10 mouse cellular contexts compared by ENCODE assay signal in genomic region chr11:117860601-117861000, GRCm38 (mm10). TPM values are rescaled to one million over a fixed set of nuclear protein-coding genes. Genes with fewer than 3 reads are reported as not detected.
DNase-seq lines count a peak whose midpoint lies in the region; ATAC-seq and TF ChIP-seq lines count a peak whose summit lies in the region.
"Had no signal": no experiment of that assay in that cellular context is flagged by ENCODE, and none has a peak within 500 bp of the region (broad histone marks: within the 10 kb centered on the region; RNA-seq: fewer than 3 reads in every experiment).

Tmem235 (plus strand) TSS chr11:117860752.

- TF ChIP-seq CTCF in forebrain, postnatal 0 days (IDR thresholded peaks at IDR 0.05; ENCODE audit: low read depth) = no peak

- no peak within 1 kb of the TSS for H3K9ac ChIP-seq in forebrain, postnatal 0 days
- no peak within 1 kb of the TSS for H3K9ac ChIP-seq in midbrain, embryonic 16.5 days (ENCODE audit: low read depth, low read length)
- peak within 1 kb of the TSS; percentile 22 for H3K9ac ChIP-seq in hindbrain, embryonic 16.5 days (ENCODE audit: low read depth, low read length)
- H3K9ac ChIP-seq in neural tube, embryonic 13.5 days = peak within 1 kb of the TSS; percentile 47; the same call in 1 of the 2 replicates
- H3K9ac ChIP-seq: lung, embryonic 15.5 days had no signal

- ATAC-seq in forebrain, postnatal 0 days = no peak
- ATAC-seq in midbrain, embryonic 16.5 days = no peak
- ATAC-seq in hindbrain, embryonic 16.5 days = no peak
- ATAC-seq in neural tube, embryonic 13.5 days (ENCODE audit: low read depth) = no peak

- no peak for DNase-seq in forebrain, embryonic 10.5 days (ENCODE audit: extremely low spot score, low spot score)
- no peak for DNase-seq in forebrain, postnatal 0 days
- no peak for DNase-seq in midbrain, embryonic 10.5 days (ENCODE audit: low spot score)
- no peak for DNase-seq in urinary bladder, postnatal 25 days (ENCODE audit: low spot score)
- no peak for DNase-seq in right cerebral cortex, adult 2 months (ENCODE audit: low spot score in 2 of 2)
- DNase-seq: kidney, adult 8-10 months had no signal

- H3K36me3 ChIP-seq in forebrain, embryonic 10.5 days (replicated peaks) = peaks cover 34% of the 10 kb centered on the region
- no peaks in the 10 kb centered on the region for H3K36me3 ChIP-seq in forebrain, postnatal 0 days (ENCODE audit: insufficient read depth)
- H3K36me3 ChIP-seq in midbrain, embryonic 10.5 days = peaks cover 31% of the 10 kb centered on the region
- H3K36me3 ChIP-seq in midbrain, embryonic 16.5 days (ENCODE audit: control insufficient read depth, insufficient read depth, low read length) = no peaks in the 10 kb centered on the region
- no peaks in the 10 kb centered on the region for H3K36me3 ChIP-seq in hindbrain, embryonic 16.5 days (ENCODE audit: control insufficient read depth, insufficient read depth, low read length)
- H3K36me3 ChIP-seq in neural tube, embryonic 13.5 days = peaks cover 17% of the 10 kb centered on the region

- H3K4me1 ChIP-seq in forebrain, embryonic 10.5 days = peaks cover 65% of the 10 kb centered on the region
- no peaks in the 10 kb centered on the region for H3K4me1 ChIP-seq in forebrain, postnatal 0 days (ENCODE audit: insufficient read depth)
- peaks cover 58% of the 10 kb centered on the region for H3K4me1 ChIP-seq in midbrain, embryonic 10.5 days
- no peaks in the 10 kb centered on the region for H3K4me1 ChIP-seq in midbrain, embryonic 16.5 days (ENCODE audit: control insufficient read depth, insufficient read depth, low read length)
- H3K4me1 ChIP-seq in hindbrain, embryonic 16.5 days (ENCODE audit: control insufficient read depth, insufficient read depth, low read depth, low read length) = peaks cover 2% of the 10 kb centered on the region; the same call in 1 of the 2 replicates
- H3K4me1 ChIP-seq in neural tube, embryonic 13.5 days (replicated peaks) = peaks cover 22% of the 10 kb centered on the region

- no peak within 1 kb of the TSS for H3K4me2 ChIP-seq in forebrain, postnatal 0 days (ENCODE audit: low read depth)
- no peak within 1 kb of the TSS for H3K4me2 ChIP-seq in midbrain, embryonic 16.5 days (ENCODE audit: low read length)
- H3K4me2 ChIP-seq in hindbrain, embryonic 16.5 days (ENCODE audit: low read length) = peak within 1 kb of the TSS; percentile 27; the same call in 1 of the 2 replicates
- H3K4me2 ChIP-seq in neural tube, embryonic 13.5 days = peak within 1 kb of the TSS; percentile 26; the same call in 1 of the 2 replicates
- H3K4me2 ChIP-seq: lung, embryonic 15.5 days had no signal

- H3K4me3 ChIP-seq in forebrain, embryonic 10.5 days = peak within 1 kb of the TSS; percentile 32
- H3K4me3 ChIP-seq in forebrain, postnatal 0 days (ENCODE audit: low read depth, low read length) = no peak within 1 kb of the TSS
- peak within 1 kb of the TSS; percentile 33 for H3K4me3 ChIP-seq in midbrain, embryonic 10.5 days
- no peak within 1 kb of the TSS for H3K4me3 ChIP-seq in midbrain, embryonic 16.5 days (ENCODE audit: low read depth, low read length)
- H3K4me3 ChIP-seq in hindbrain, embryonic 16.5 days (ENCODE audit: low read length) = no peak within 1 kb of the TSS; the same call in 1 of the 2 replicates
- H3K4me3 ChIP-seq in neural tube, embryonic 13.5 days = no peak within 1 kb of the TSS
- H3K4me3 ChIP-seq: lung, embryonic 15.5 days had no signal

- H3K27me3 ChIP-seq in forebrain, embryonic 10.5 days (ENCODE audit: poor library complexity, severe bottlenecking) = peaks cover 73% of the 10 kb centered on the region
- H3K27me3 ChIP-seq in forebrain, postnatal 0 days (ENCODE audit: insufficient read depth, low read length) = no peaks in the 10 kb centered on the region; the same call in 1 of the 2 replicates
- H3K27me3 ChIP-seq in midbrain, embryonic 10.5 days (ENCODE audit: low read depth, poor library complexity, severe bottlenecking) = peaks cover 73% of the 10 kb centered on the region
- H3K27me3 ChIP-seq in midbrain, embryonic 16.5 days (ENCODE audit: control insufficient read depth, insufficient read depth, low read depth, low read length) = 0 out of 2 replicates have a peak, but pooled peaks cover 5% of the 10 kb centered on the region
- H3K27me3 ChIP-seq in hindbrain, embryonic 16.5 days (replicated peaks; ENCODE audit: control insufficient read depth, insufficient read depth, low read length) = peaks cover 10% of the 10 kb centered on the region; the same call in 1 of the 2 replicates
- peaks cover 41% of the 10 kb centered on the region for H3K27me3 ChIP-seq in neural tube, embryonic 13.5 days

- WGBS in forebrain, embryonic 10.5 days = 4% methylated on average over 23 of the region's 23 CpGs
- WGBS in forebrain, postnatal 0 days = 6% methylated on average over 23 of the region's 23 CpGs
- WGBS in midbrain, embryonic 10.5 days = 5% methylated on average over 23 of the region's 23 CpGs
- WGBS in midbrain, embryonic 16.5 days = 4% methylated on average over 23 of the region's 23 CpGs
- WGBS in hindbrain, embryonic 16.5 days = 5% methylated on average over 23 of the region's 23 CpGs
- WGBS in neural tube, embryonic 13.5 days = 3% methylated on average over 23 of the region's 23 CpGs

- H3K9me3 ChIP-seq in forebrain, embryonic 10.5 days = peaks cover 6% of the 10 kb centered on the region; the same call in 1 of the 2 replicates
- no peaks in the 10 kb centered on the region for H3K9me3 ChIP-seq in forebrain, postnatal 0 days (ENCODE audit: low read length)
- no peaks in the 10 kb centered on the region; the same call in 1 of the 2 replicates for H3K9me3 ChIP-seq in midbrain, embryonic 10.5 days (replicated peaks)
- no peaks in the 10 kb centered on the region for H3K9me3 ChIP-seq in midbrain, embryonic 16.5 days (replicated peaks; ENCODE audit: control insufficient read depth, low read length, poor library complexity, severe bottlenecking)
- H3K9me3 ChIP-seq in hindbrain, embryonic 16.5 days (ENCODE audit: control insufficient read depth, low read length) = no peaks in the 10 kb centered on the region
- no peaks in the 10 kb centered on the region for H3K9me3 ChIP-seq in neural tube, embryonic 13.5 days
- H3K9me3 ChIP-seq: lung, embryonic 15.5 days had no signal

- no peak within 1 kb of the TSS for H3K27ac ChIP-seq in forebrain, embryonic 10.5 days
- H3K27ac ChIP-seq in forebrain, postnatal 0 days (ENCODE audit: low read depth, low read length) = no peak within 1 kb of the TSS
- peak within 1 kb of the TSS; percentile 17; the same call in 1 of the 2 replicates for H3K27ac ChIP-seq in midbrain, embryonic 10.5 days (replicated peaks)
- no peak within 1 kb of the TSS for H3K27ac ChIP-seq in midbrain, embryonic 16.5 days (ENCODE audit: low read length)
- no peak within 1 kb of the TSS for H3K27ac ChIP-seq in hindbrain, embryonic 16.5 days (ENCODE audit: low read depth, low read length)
- H3K27ac ChIP-seq in neural tube, embryonic 13.5 days (replicated peaks) = no peak within 1 kb of the TSS
- H3K27ac ChIP-seq: lung, embryonic 15.5 days had no signal

RNA-seq across cellular contexts. Expression of gene Tmem235, which starts in this region (rescaled TPM):
- not detected in 2 replicates for polyA plus RNA-seq in forebrain, embryonic 10.5 days (2016; fragmentation: Nextera tagmentation; extraction: Ambion mirVana)
- not detected in 2 replicates for total RNA-seq in forebrain, postnatal 0 days (2014; rRNA removed)
- polyA plus RNA-seq in forebrain, postnatal 0 days (2015; fragmentation: Nextera tagmentation; extraction: Ambion mirVana) = not detected in 2 replicates
- not detected in 2 replicates for polyA plus RNA-seq in midbrain, embryonic 10.5 days (2016; fragmentation: Nextera tagmentation; extraction: Ambion mirVana)
- not detected in 2 replicates for polyA plus RNA-seq in midbrain, embryonic 16.5 days (2015; fragmentation: Nextera tagmentation; extraction: Ambion mirVana)
- polyA plus RNA-seq in hindbrain, embryonic 16.5 days (2015; fragmentation: Nextera tagmentation; extraction: Ambion mirVana) = 0.08 TPM in 1 of 2 replicates, not detected in the other
- polyA plus RNA-seq in neural tube, embryonic 13.5 days (2015; fragmentation: Nextera tagmentation; extraction: Ambion mirVana) = not detected in 2 replicates
- polyA plus RNA-seq: lung, embryonic 15.5 days had no signal

Comparison
In these comparisons a context has a peak if more than half of its experiments do, and no peak if none do; other contexts are left out.
1. H3K4me3 ChIP-seq: peak in forebrain, embryonic 10.5 days (single experiment) and midbrain, embryonic 10.5 days (single experiment); none in forebrain, postnatal 0 days (single experiment), midbrain, embryonic 16.5 days (single experiment), hindbrain, embryonic 16.5 days (single experiment) and neural tube, embryonic 13.5 days (single experiment).
2. H3K4me2 ChIP-seq: peak in hindbrain, embryonic 16.5 days (single experiment) and neural tube, embryonic 13.5 days (single experiment); none in forebrain, postnatal 0 days (single experiment) and midbrain, embryonic 16.5 days (single experiment).
3. H3K9ac ChIP-seq: peak in hindbrain, embryonic 16.5 days (single experiment) and neural tube, embryonic 13.5 days (single experiment); none in forebrain, postnatal 0 days (single experiment) and midbrain, embryonic 16.5 days (single experiment).